Mouse (Mus musculus) hindbrain, embryonic 16.5 days (tissue): Measurements from ENCODE around the gene Rora. TPM values are rescaled to one million over a fixed set of nuclear protein-coding genes. Genes with fewer than 3 reads are reported as not detected.

Experiments
- ATAC-seq: fragments of 200-750 bp; cut with Nextera tagmentation; 2 replicates; pipeline ENCODE4 v1.8.0; 2017; ENCODE audit warnings: moderate TSS enrichment, moderate library complexity
- H3K27ac ChIP-seq: fragments of 300-500 bp; sonication (generic); 2 replicates; pipeline ENCODE4 v1.5.1; 2014; ENCODE audit warnings: low read depth, mild to moderate bottlenecking, control low read depth, low read length, moderate library complexity
- H3K27me3 ChIP-seq: fragments of 300-500 bp; sonication (generic); replicated peaks from 2 replicates; pipeline ENCODE4 v1.6.1; 2014; ENCODE audit warnings: low read length; ENCODE audit not compliant: control insufficient read depth, insufficient read depth
- H3K36me3 ChIP-seq: fragments of 300-500 bp; sonication (generic); 2 replicates; pipeline ENCODE4 v1.6.1; 2014; ENCODE audit warnings: mild to moderate bottlenecking, low read length, moderate library complexity, mixed read lengths; ENCODE audit not compliant: control insufficient read depth, insufficient read depth
- H3K4me1 ChIP-seq: fragments of 300-500 bp; sonication (generic); 2 replicates; pipeline ENCODE4 v1.6.1; 2014; ENCODE audit warnings: low read depth, low read length; ENCODE audit not compliant: control insufficient read depth, insufficient read depth
- H3K4me2 ChIP-seq: fragments of 300-500 bp; sonication (generic); 2 replicates; pipeline ENCODE4 v1.6.1; 2014; ENCODE audit warnings: mild to moderate bottlenecking, low read length, control low read depth, moderate library complexity
- H3K4me3 ChIP-seq: fragments of 300-500 bp; sonication (generic); 2 replicates; pipeline ENCODE4 v1.5.1; 2014; ENCODE audit warnings: mild to moderate bottlenecking, low read length, control low read depth, moderate library complexity
- H3K9ac ChIP-seq: fragments of 300-500 bp; sonication (generic); 2 replicates; pipeline ENCODE4 v1.6.1; 2014; ENCODE audit warnings: low read depth, mild to moderate bottlenecking, control low read depth, low read length, moderate library complexity
- H3K9me3 ChIP-seq: fragments of 300-500 bp; sonication (generic); 2 replicates; pipeline ENCODE4 v1.6.1; 2014; ENCODE audit warnings: mild to moderate bottlenecking, low read length, moderate library complexity; ENCODE audit not compliant: control insufficient read depth
- WGBS: fragments of 180-500 bp; shearing (Covaris S2); extraction: QIAGEN DNeasy Blood & Tissue Kit; methylation state at CpG from one replicate; pipeline ENCODE4 v1.1.7; 2014; 5-methylcytosine and 5-hydroxymethylcytosine counted together
- polyA plus RNA-seq: library from polyadenylated mRNA; unstranded; fragments of >200 nt; fragmentation: Nextera tagmentation; extraction: Ambion mirVana; gene quantifications from 2 replicates; pipeline ENCODE4 v1.2.1, GENCODE M21; 2015

Gene Rora
- polyA plus RNA-seq, 1 experiment from 2014 or later = 38.3 TPM

- Histone ChIP-seq H3K4me3 (no peak overlapping the region), H3K27ac (no peak overlapping the region), H3K4me2 (no peak overlapping the region), H3K9ac (no peak overlapping the region), H3K27me3 (no peaks in the 10 kb centered on the region), H3K9me3 (no peaks in the 10 kb centered on the region), H3K36me3 (no peaks in the 10 kb centered on the region), H3K4me1 (no peaks in the 10 kb centered on the region; the same call in 1 of the 2 replicates)
- 95% methylated on average over 5 of the region's 5 CpGs for WGBS
- ATAC-seq = no peak
Measured at GRCm38 (mm10) chr9:69154684-69155083, 501.1 kb downstream of the Rora start.

- ATAC-seq = no peak
- 76% methylated on average over 8 of the region's 8 CpGs for WGBS
- Histone ChIP-seq H3K36me3 (no peaks in the 10 kb centered on the region), H3K27me3 (no peaks in the 10 kb centered on the region), H3K9me3 (no peaks in the 10 kb centered on the region), H3K4me3 (no peak overlapping the region), H3K9ac (no peak overlapping the region), H3K4me2 (no peak overlapping the region), H3K4me1 (no peaks in the 10 kb centered on the region), H3K27ac (no peak overlapping the region)
Measured at GRCm38 (mm10) chr9:69155836-69156595, 502.4 kb downstream of the Rora start.

GRCm38 (mm10) chr9:69160818-69161217 is 507.2 kb downstream of the Rora start:
- H3K4me2 ChIP-seq = no peak overlapping the region
- H3K9me3 ChIP-seq = no peaks in the 10 kb centered on the region
- H3K36me3 ChIP-seq = no peaks in the 10 kb centered on the region
- no peak overlapping the region for H3K4me3 ChIP-seq
- H3K27me3 ChIP-seq = no peaks in the 10 kb centered on the region
- H3K4me1 ChIP-seq = no peaks in the 10 kb centered on the region
- no peak overlapping the region for H3K27ac ChIP-seq
- 86% methylated on average over 5 of the region's 5 CpGs for WGBS
- H3K9ac ChIP-seq = no peak overlapping the region
- no peak for ATAC-seq

- Histone ChIP-seq H3K36me3 (no peaks in the 10 kb centered on the region), H3K4me3 (no peak overlapping the region), H3K27ac (no peak overlapping the region), H3K9ac (no peak overlapping the region), H3K4me1 (no peaks in the 10 kb centered on the region), H3K27me3 (no peaks in the 10 kb centered on the region), H3K9me3 (no peaks in the 10 kb centered on the region), H3K4me2 (no peak overlapping the region)
- WGBS = 74% methylated on average over 7 of the region's 7 CpGs
- no peak for ATAC-seq
Measured at GRCm38 (mm10) chr9:69164653-69165052, 511.1 kb downstream of the Rora start.

- no peaks in the 10 kb centered on the region for H3K36me3 ChIP-seq
- H3K27ac ChIP-seq = no peak overlapping the region
- no peak for ATAC-seq
- no peaks in the 10 kb centered on the region for H3K9me3 ChIP-seq
- no peaks in the 10 kb centered on the region for H3K27me3 ChIP-seq
- H3K4me3 ChIP-seq = no peak overlapping the region
- H3K9ac ChIP-seq = no peak overlapping the region
- H3K4me2 ChIP-seq = no peak overlapping the region
- 77% methylated on average over 7 of the region's 7 CpGs for WGBS
- no peaks in the 10 kb centered on the region for H3K4me1 ChIP-seq
Measured at GRCm38 (mm10) chr9:69165096-69165836, 511.7 kb downstream of the Rora start.

GRCm38 (mm10) chr9:69174061-69174460 is 520.5 kb downstream of the Rora start:
- Histone ChIP-seq H3K27me3 (no peaks in the 10 kb centered on the region), H3K9me3 (no peaks in the 10 kb centered on the region), H3K4me2 (no peak overlapping the region), H3K27ac (no peak overlapping the region), H3K4me1 (no peaks in the 10 kb centered on the region), H3K36me3 (no peaks in the 10 kb centered on the region), H3K4me3 (no peak overlapping the region), H3K9ac (no peak overlapping the region)
- 87% methylated on average over 6 of the region's 6 CpGs for WGBS
- no peak for ATAC-seq

GRCm38 (mm10) chr9:69174527-69175116 is 521.0 kb downstream of the Rora start:
- Histone ChIP-seq H3K9me3 (no peaks in the 10 kb centered on the region), H3K27me3 (no peaks in the 10 kb centered on the region), H3K36me3 (no peaks in the 10 kb centered on the region), H3K9ac (no peak overlapping the region), H3K27ac (no peak overlapping the region), H3K4me2 (no peak overlapping the region), H3K4me3 (no peak overlapping the region), H3K4me1 (no peaks in the 10 kb centered on the region)
- ATAC-seq = no peak
- WGBS = 67% methylated on average over 10 of the region's 10 CpGs

DNA sequence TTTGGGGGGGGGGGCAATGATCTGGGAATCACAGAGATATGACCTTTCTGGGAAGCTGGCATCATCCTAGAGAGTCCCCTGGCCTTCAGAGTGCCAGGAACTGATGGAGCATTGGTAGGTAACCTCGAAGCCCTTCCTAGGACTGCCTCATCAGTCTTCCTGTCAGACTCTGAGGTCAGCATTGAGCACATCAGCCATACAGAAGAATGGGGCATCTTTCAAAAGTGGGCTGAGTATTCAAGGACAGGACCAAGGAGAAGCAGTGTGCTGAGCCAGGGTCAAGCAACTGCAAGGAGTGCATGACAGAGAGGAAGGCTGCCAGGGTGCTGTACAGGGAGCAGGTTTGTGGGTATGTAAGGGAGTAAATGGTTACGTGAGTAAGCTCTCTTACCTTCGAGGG is 523.4 kb downstream of the Rora start:
- Histone ChIP-seq H3K36me3 (no peaks in the 10 kb centered on the region), H3K4me3 (no peak overlapping the region), H3K9me3 (no peaks in the 10 kb centered on the region), H3K4me1 (no peaks in the 10 kb centered on the region), H3K4me2 (no peak overlapping the region), H3K27ac (no peak overlapping the region), H3K27me3 (no peaks in the 10 kb centered on the region), H3K9ac (no peak overlapping the region)
- ATAC-seq = no peak
- WGBS = 86% methylated on average over 3 of the region's 3 CpGs

DNA sequence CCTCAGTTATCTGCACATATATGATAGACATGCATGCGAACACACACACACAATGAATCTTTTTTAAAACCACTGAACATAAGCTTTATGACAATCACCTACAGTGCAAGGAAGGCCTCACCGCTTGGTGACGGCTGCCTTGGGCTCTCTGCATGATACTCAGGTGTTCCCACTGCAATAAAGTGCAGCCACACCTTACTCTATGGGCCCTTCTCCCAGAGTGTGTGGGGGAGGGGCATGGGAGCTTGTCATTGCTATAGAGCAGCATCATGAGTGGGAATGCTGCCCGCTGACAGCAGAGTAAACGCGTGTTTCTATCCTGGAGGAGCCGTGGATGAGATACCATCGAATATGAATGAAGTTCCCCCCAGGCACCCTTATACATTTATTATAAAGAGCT is 525.6 kb downstream of the Rora start:
- WGBS = 87% methylated on average over 8 of the region's 8 CpGs
- no peak for ATAC-seq

More for the DNA sequence above, 525.6 kb downstream of the Rora start:
- H3K27ac ChIP-seq = no peak overlapping the region
- H3K4me2 ChIP-seq = no peak overlapping the region
- no peak overlapping the region for H3K4me3 ChIP-seq
- H3K27me3 ChIP-seq = no peaks in the 10 kb centered on the region
- H3K9ac ChIP-seq = no peak overlapping the region
- no peaks in the 10 kb centered on the region for H3K36me3 ChIP-seq
- H3K9me3 ChIP-seq = no peaks in the 10 kb centered on the region
- no peaks in the 10 kb centered on the region for H3K4me1 ChIP-seq
